Mouse (Mus musculus): ENCODE measurements at regions not wholly inside any gene's neighbourhood (a gene's known extent, or its start where the extent isn't known, plus 50 kb on each side); places are given as distances from the start of the nearest gene placed in this dataset.
A peak's percentile ranks its signal among the peaks of the same experiment; 100 is the strongest.

DNA sequence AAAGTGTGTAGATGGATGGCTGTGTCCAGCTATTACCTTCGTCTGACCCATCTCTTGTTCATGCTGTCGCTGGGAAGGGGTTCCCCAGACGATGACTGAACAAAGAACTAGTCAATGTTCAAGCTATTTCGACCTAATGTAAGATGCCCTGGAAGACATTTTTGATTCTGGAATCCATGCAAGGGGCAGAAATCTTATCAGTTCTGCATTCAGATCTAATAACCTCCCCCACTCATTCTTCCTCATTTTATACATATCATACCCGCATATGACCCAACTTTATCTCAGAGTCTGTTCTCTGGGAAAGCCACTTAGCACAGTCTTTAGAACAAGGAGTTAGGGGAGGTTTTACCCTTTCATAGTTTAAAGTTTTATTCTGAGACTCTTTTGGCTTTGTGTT lies 52.2 kb upstream of the 2310009B15Rik start:
- no peak for DNase-seq

DNA sequence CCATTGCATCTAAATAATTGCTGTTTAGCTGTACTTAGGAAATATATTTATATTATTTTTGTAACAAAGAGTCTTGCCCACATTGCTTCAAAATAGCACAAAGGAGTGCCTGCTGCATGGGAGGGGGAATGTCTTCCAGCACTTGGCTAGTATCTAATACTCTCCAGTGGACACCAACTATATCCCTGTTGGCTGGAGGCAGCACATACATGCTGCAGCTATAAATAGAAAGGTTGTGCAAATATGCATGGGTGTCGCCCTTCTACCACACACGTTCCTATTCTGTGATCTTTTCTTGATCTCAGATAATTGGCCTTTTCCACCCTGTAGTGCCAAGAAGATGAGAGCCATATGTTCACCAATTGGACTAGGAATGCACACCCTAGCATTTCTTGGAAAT lies 53.0 kb upstream of the 2310009B15Rik start:
- DNase-seq: no peak

- peak in 1 of 2 experiments; percentile 6 for DNase-seq
These were observed 51.0 kb upstream of the Dennd1b start for GRCm38 (mm10) chr1:138912156-138912616.

DNA sequence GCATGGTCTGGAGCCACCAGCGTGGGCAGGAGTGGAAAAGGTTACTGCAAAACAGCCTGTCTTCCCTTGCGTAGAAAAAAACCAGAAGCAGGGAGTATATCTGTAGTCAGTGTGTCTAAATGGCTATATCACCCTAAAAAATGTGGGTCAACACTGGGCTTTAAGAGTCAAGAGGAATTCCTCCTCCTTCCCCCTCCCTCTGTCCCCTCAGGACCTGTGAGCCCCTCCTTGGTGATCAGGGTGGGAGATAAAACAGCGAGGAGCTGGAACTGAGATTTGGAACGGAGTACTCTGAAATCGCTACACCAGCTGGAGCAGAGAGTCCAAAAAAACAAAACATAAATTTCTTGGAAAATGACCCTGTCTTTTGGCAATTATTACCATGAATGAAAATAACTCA lies 50.3 kb upstream of the Dennd1b start:
- no peak for DNase-seq

DNA sequence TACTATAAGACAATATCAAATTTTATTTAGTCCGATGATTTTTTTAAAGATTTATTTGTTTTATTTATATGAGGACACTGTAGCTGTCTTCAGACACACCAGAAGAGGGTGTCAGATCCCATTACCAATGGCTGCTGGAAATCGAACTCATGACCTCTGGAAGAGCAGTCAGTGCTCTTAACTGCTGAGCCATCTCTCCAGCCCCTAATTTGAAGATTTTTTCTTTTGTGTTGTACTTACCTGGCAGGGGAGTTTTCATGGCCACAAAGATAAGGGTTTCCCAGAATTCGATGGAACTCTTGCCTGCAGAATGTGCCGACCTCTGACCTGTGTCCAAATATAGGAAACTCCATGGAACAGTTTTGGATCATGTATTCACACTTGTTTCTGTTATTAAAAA lies 49.8 kb upstream of the Dennd1b start:
- no peak for DNase-seq
